In genomic region chr19:32689724-32690123, GRCm38 (mm10) we compare ENCODE assay signal across 9 mouse cellular contexts. TPM values are rescaled to one million over a fixed set of nuclear protein-coding genes. Genes with fewer than 3 reads are reported as not detected.
DNase-seq lines count a peak whose midpoint lies in the region; ATAC-seq and TF ChIP-seq lines count a peak whose summit lies in the region.
"Had no signal": no experiment of that assay in that cellular context is flagged by ENCODE, and none has a peak within 500 bp of the region (broad histone marks: within the 10 kb centered on the region; RNA-seq: fewer than 3 reads in every experiment).

No protein-coding gene starts in this region.

- no peak for TF ChIP-seq EP300 in lung, postnatal 0 days (IDR thresholded peaks at IDR 0.05)

- no peak for ATAC-seq in lung, postnatal 0 days
- 0 out of 2 replicates have a peak, but pooled peaks have one; percentile 19 for ATAC-seq in neutrophil, adult 5-6 weeks (ENCODE audit: extremely low read depth, insufficient number of reproducible peaks, low FRiP score, poor library complexity, severe bottlenecking)
- no peak for ATAC-seq in forebrain, embryonic 12.5 days (ENCODE audit: low FRiP score)
- no peak for ATAC-seq in frontal cortex, adult (ENCODE audit: low TSS enrichment)

- 52% methylated on average over 6 of the region's 6 CpGs for WGBS in lung, postnatal 0 days
- WGBS in forebrain, embryonic 12.5 days = 84% methylated on average over 6 of the region's 6 CpGs

- H3K27me3 ChIP-seq in lung, postnatal 0 days (replicated peaks; ENCODE audit: insufficient read depth, low read length) = no peaks in the 10 kb centered on the region
- no peaks in the 10 kb centered on the region for H3K27me3 ChIP-seq in forebrain, embryonic 12.5 days

- peak; percentile 24 for DNase-seq in gastrocnemius, adult 18-20 months (ENCODE audit: low spot score)
- DNase-seq in gastrocnemius, postnatal 4 days (ENCODE audit: low spot score in 2 of 2) = no peak
- peak; percentile 82 for DNase-seq in lung, postnatal 0 days (ENCODE audit: low spot score)
- no peak for DNase-seq in lung, postnatal 4 days
- DNase-seq in brain, embryonic 14.5 days (ENCODE audit: low read depth) = peak; percentile 65
- DNase-seq: spleen, adult 18-20 months had no signal

- TF ChIP-seq POLR2A in brain, embryonic 14.5 days (IDR thresholded peaks at IDR 0.05; ENCODE audit: borderline replicate concordance, extremely low read depth, insufficient read depth, insufficient read length, poor library complexity, severe bottlenecking) = no peak

- no peak overlapping the region for H3K4me2 ChIP-seq in lung, postnatal 0 days (replicated peaks; ENCODE audit: low read depth, low read length)
- H3K4me2 ChIP-seq in forebrain, embryonic 12.5 days = no peak overlapping the region

- no peaks in the 10 kb centered on the region for H3K9me3 ChIP-seq in lung, postnatal 0 days (ENCODE audit: low read length)
- no peaks in the 10 kb centered on the region for H3K9me3 ChIP-seq in forebrain, embryonic 12.5 days

- peaks cover 9% of the 10 kb centered on the region; the same call in 1 of the 2 replicates for H3K36me3 ChIP-seq in lung, postnatal 0 days (ENCODE audit: insufficient read depth, low read length)
- peaks cover 61% of the 10 kb centered on the region for H3K36me3 ChIP-seq in forebrain, embryonic 12.5 days (replicated peaks)

- H3K27ac ChIP-seq in lung, postnatal 0 days (ENCODE audit: low read length) = no peak overlapping the region
- H3K27ac ChIP-seq in forebrain, embryonic 12.5 days = no peak overlapping the region

- TF ChIP-seq CTCF in lung, postnatal 0 days (IDR thresholded peaks at IDR 0.05) = peak; percentile 57
- TF ChIP-seq CTCF in brain, embryonic 14.5 days (IDR thresholded peaks at IDR 0.05; ENCODE audit: borderline replicate concordance, extremely low read depth, insufficient read depth, insufficient read length) = no peak

- no peak overlapping the region for H3K9ac ChIP-seq in lung, postnatal 0 days (replicated peaks; ENCODE audit: low read depth)
- H3K9ac ChIP-seq in forebrain, embryonic 12.5 days = no peak overlapping the region

- H3K4me3 ChIP-seq in lung, postnatal 0 days (ENCODE audit: low read depth, low read length) = no peak overlapping the region
- no peak overlapping the region for H3K4me3 ChIP-seq in forebrain, embryonic 12.5 days (replicated peaks)

- H3K4me1 ChIP-seq in lung, postnatal 0 days (ENCODE audit: insufficient read depth, low read depth, low read length) = no peaks in the 10 kb centered on the region
- H3K4me1 ChIP-seq in forebrain, embryonic 12.5 days = no peaks in the 10 kb centered on the region

RNA-seq across cellular contexts. Expression of gene Atad1, which starts 49.9 kb away (rescaled TPM):
- 10 to 100 TPM; 54.6 to 58.7 TPM for total RNA-seq in gastrocnemius, adult 18-20 months (2021)
- total RNA-seq in gastrocnemius, postnatal 4 days (2021) = 10 to 100 TPM; 40.5 to 44.7 TPM
- polyA plus RNA-seq in lung, postnatal 0 days (2015; fragmentation: Nextera tagmentation; extraction: Ambion mirVana) = 41.2 and 43.8 TPM in 2 replicates
- 65.5 and 74.5 TPM in 2 replicates for polyA plus RNA-seq in brain, embryonic 14.5 days (2012; rRNA removed)
- total RNA-seq in neutrophil, adult 5-6 weeks (2017) = 49.7 and 50.3 TPM in 2 replicates
- polyA plus RNA-seq in forebrain, embryonic 12.5 days (2016; fragmentation: Nextera tagmentation; extraction: Ambion mirVana) = 98.4 and 98.9 TPM in 2 replicates

Comparison
In these comparisons a context has a peak if more than half of its experiments do, and no peak if none do; other contexts are left out.
1. DNase-seq: peak in gastrocnemius, adult 18-20 months (single experiment), lung, postnatal 0 days (single experiment) and brain, embryonic 14.5 days (single experiment); none in gastrocnemius, postnatal 4 days (0 of 2) and lung, postnatal 4 days (0 of 2).